Mouse (Mus musculus) olfactory bulb, adult 2 months (tissue): ENCODE data around the gene Slc35f5.

Source experiments
- CTCF ChIP-seq: fragments of 200-500 bp; IDR thresholded peaks from 2 replicates; pipeline ENCODE4 v1.5.1; 2012; ENCODE audit warnings: low read depth, mild to moderate bottlenecking, low read length, moderate library complexity; ENCODE audit not compliant: insufficient read depth
- POLR2A ChIP-seq: fragments of 200-500 bp; IDR thresholded peaks from 2 replicates; pipeline ENCODE4 v1.6.1; 2012; ENCODE audit warnings: mild to moderate bottlenecking, low read depth, low read length, moderate library complexity; ENCODE audit not compliant: insufficient read depth

GRCm38 (mm10) chr1:125550359-125550758, 10.0 kb upstream of the Slc35f5 start:
- TF ChIP-seq CTCF (no peak), POLR2A (no peak)
